Mouse (Mus musculus) liver, embryonic 14.5 days (tissue): ENCODE measurements around the gene Rbm38.

Source experiments
- CTCF ChIP-seq: IDR thresholded peaks from 2 replicates; pipeline ENCODE4 v1.5.1; 2016; ENCODE audit warnings: antibody characterized with exemption, low read depth, control low read depth
- EP300 ChIP-seq: IDR thresholded peaks from 2 replicates; pipeline ENCODE4 v1.6.1; 2016; ENCODE audit warnings: antibody characterized with exemption, low read depth

- TF ChIP-seq CTCF = no peak
- TF ChIP-seq EP300 = no peak
Measured at GRCm38 (mm10) chr2:173052881-173053280, 32.6 kb downstream of the Rbm38 start.
